Mouse (Mus musculus) cortical plate, adult 2 months (tissue): ENCODE results near the gene Pih1d1.

Experiments used
- CTCF ChIP-seq: fragments of 200-500 bp; IDR thresholded peaks from 2 replicates; pipeline ENCODE4 v1.5.1; 2011; ENCODE audit warnings: mild to moderate bottlenecking, control low read depth, low read length; ENCODE audit not compliant: insufficient read depth; ENCODE audit errors: extremely low read depth
- POLR2A ChIP-seq: fragments of 200-500 bp; IDR thresholded peaks from 2 replicates; pipeline ENCODE4 v1.6.1; 2011; ENCODE audit warnings: mild to moderate bottlenecking, low read length, control low read depth; ENCODE audit not compliant: insufficient read depth; ENCODE audit errors: extremely low read depth

DNA sequence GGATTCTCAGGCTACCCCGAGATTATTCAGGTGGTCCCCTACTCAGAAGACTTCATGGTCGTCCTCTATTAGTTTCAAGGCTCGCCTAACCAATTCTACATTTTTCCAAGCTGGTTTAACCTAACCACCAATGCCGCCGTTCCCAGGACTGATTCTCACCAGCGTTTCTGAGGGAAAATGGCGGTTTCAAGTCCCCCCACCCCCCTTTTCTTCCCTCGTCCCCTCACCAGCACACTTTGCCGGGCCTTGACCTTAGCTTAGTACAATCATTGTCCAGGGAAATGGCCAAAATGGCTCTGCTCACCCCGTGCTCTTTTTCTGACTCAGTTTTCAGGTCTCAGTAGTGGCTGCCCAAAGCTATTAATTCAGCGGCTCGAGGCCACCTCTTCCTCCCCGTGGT lies 21.3 kb downstream of the Pih1d1 start:
- TF ChIP-seq CTCF (no peak), POLR2A (no peak)
